Mouse (Mus musculus) ES-E14 (cell line): ENCODE results near the gene Gtf2a2.

Source experiments
- HCFC1 ChIP-seq: IDR thresholded peaks from 2 replicates; pipeline ENCODE4 v1.6.1; 2012; ENCODE audit warnings: low read length, inconsistent platforms, borderline replicate concordance; ENCODE audit not compliant: insufficient read depth
- ZNF384 ChIP-seq: IDR thresholded peaks from 2 replicates; pipeline ENCODE4 v1.6.1; 2012; ENCODE audit warnings: low read depth, low read length, inconsistent platforms

DNA sequence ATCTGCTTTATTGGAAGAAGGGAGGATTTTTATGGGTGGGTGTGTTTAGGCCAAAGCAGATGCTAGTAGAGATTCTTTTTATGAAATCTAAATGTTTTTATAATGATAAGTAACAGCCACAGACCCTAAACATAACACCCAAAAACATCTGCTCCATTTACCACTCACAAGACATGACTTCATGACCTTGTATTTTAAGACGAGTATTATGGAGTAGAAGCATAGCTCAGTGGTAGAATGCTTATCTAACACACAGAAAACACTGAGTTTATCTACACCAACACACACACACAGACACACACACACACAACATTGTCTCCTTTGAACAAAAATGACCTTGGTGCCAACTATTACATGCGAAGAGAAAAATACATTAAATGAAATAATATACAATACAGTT is 32.5 kb downstream of the Gtf2a2 start:
- TF ChIP-seq ZNF384, result no peak
- TF ChIP-seq HCFC1, result no peak
